In genomic region chr11:74610068-74610467, GRCm38 (mm10) we compare ENCODE assay signal across 10 mouse cellular contexts. TPM values are rescaled to one million over a fixed set of nuclear protein-coding genes. Genes with fewer than 3 reads are reported as not detected.
DNase-seq lines count a peak whose midpoint lies in the region; ATAC-seq and TF ChIP-seq lines count a peak whose summit lies in the region.
"Had no signal": no experiment of that assay in that cellular context is flagged by ENCODE, and none has a peak within 500 bp of the region (broad histone marks: within the 10 kb centered on the region; RNA-seq: fewer than 3 reads in every experiment).

No protein-coding gene starts in this region.

- H3K9me3 ChIP-seq in heart, embryonic 12.5 days (replicated peaks) = no peaks in the 10 kb centered on the region
- no peaks in the 10 kb centered on the region for H3K9me3 ChIP-seq in E14TG2a.4 (ENCODE audit: low read length)
- H3K9me3 ChIP-seq in embryonic facial prominence, embryonic 14.5 days (ENCODE audit: control insufficient read depth, low read length) = no peaks in the 10 kb centered on the region
- H3K9me3 ChIP-seq in liver, embryonic 13.5 days (replicated peaks) = no peaks in the 10 kb centered on the region

- TF ChIP-seq CTCF in E14TG2a.4 (conservative IDR thresholded peaks at IDR 0.05; ENCODE audit: low read length) = no peak

- peaks cover 55% of the 10 kb centered on the region for H3K27me3 ChIP-seq in heart, embryonic 12.5 days (replicated peaks)
- H3K27me3 ChIP-seq in E14TG2a.4 (ENCODE audit: insufficient read depth, low read length) = peaks cover 3% of the 10 kb centered on the region; the same call in 1 of the 2 replicates
- H3K27me3 ChIP-seq in embryonic facial prominence, embryonic 14.5 days (replicated peaks; ENCODE audit: control insufficient read depth, insufficient read depth, low read length) = peaks cover 46% of the 10 kb centered on the region
- peaks cover 81% of the 10 kb centered on the region for H3K27me3 ChIP-seq in liver, embryonic 13.5 days

- no peak for DNase-seq in heart, postnatal 4 days
- no peak for DNase-seq in embryonic facial prominence, embryonic 14.5 days (ENCODE audit: low spot score)
- DNase-seq in liver, embryonic 13.5 days = no peak
- DNase-seq in urinary bladder, adult 18-20 months (ENCODE audit: low spot score in 2 of 2) = no peak
- no peak for DNase-seq in layer of hippocampus, postnatal 25 days (ENCODE audit: extremely low spot score in 1 of 2, low spot score in 1 of 2)
- DNase-seq: gastrocnemius, postnatal 14 days; kidney, postnatal 25 days had no signal

- H3K27ac ChIP-seq in heart, embryonic 12.5 days (ENCODE audit: poor library complexity, severe bottlenecking) = no peak overlapping the region
- no peak overlapping the region for H3K27ac ChIP-seq in embryonic facial prominence, embryonic 14.5 days (replicated peaks; ENCODE audit: low read depth, low read length)
- no peak overlapping the region for H3K27ac ChIP-seq in liver, embryonic 13.5 days

- H3K4me2 ChIP-seq in heart, embryonic 12.5 days = peak overlapping the region; percentile 88; the same call in 1 of the 2 replicates
- no peak overlapping the region for H3K4me2 ChIP-seq in embryonic facial prominence, embryonic 14.5 days (ENCODE audit: low read depth, low read length)
- peak overlapping the region; percentile 68; the same call in 1 of the 2 replicates for H3K4me2 ChIP-seq in liver, embryonic 13.5 days

- H3K4me3 ChIP-seq in heart, embryonic 12.5 days = no peak overlapping the region; the same call in 1 of the 2 replicates
- H3K4me3 ChIP-seq in E14TG2a.4 (replicated peaks; ENCODE audit: low read length) = peak overlapping the region; percentile 80
- peak overlapping the region; percentile 34 for H3K4me3 ChIP-seq in embryonic facial prominence, embryonic 14.5 days (ENCODE audit: low read depth, low read length)
- peak overlapping the region; percentile 53; the same call in 1 of the 2 replicates for H3K4me3 ChIP-seq in liver, embryonic 13.5 days (replicated peaks)

- WGBS in heart, embryonic 12.5 days = 25% methylated on average over 5 of the region's 5 CpGs
- WGBS in embryonic facial prominence, embryonic 14.5 days = 13% methylated on average over 5 of the region's 5 CpGs
- 39% methylated on average over 5 of the region's 5 CpGs for WGBS in liver, embryonic 13.5 days (ENCODE audit: insufficient replicate concordance)

- H3K9ac ChIP-seq in heart, embryonic 12.5 days = no peak overlapping the region
- no peak overlapping the region for H3K9ac ChIP-seq in embryonic facial prominence, embryonic 14.5 days (ENCODE audit: low read depth, low read length)
- no peak overlapping the region for H3K9ac ChIP-seq in liver, embryonic 13.5 days

- H3K36me3 ChIP-seq in heart, embryonic 12.5 days = no peaks in the 10 kb centered on the region
- H3K36me3 ChIP-seq in E14TG2a.4 (ENCODE audit: insufficient read depth, low read length) = no peaks in the 10 kb centered on the region
- no peaks in the 10 kb centered on the region for H3K36me3 ChIP-seq in embryonic facial prominence, embryonic 14.5 days (ENCODE audit: control insufficient read depth, insufficient read depth, low read length)
- no peaks in the 10 kb centered on the region for H3K36me3 ChIP-seq in liver, embryonic 13.5 days

- peaks cover 15% of the 10 kb centered on the region for H3K4me1 ChIP-seq in heart, embryonic 12.5 days (replicated peaks)
- H3K4me1 ChIP-seq in E14TG2a.4 (replicated peaks; ENCODE audit: low read depth, low read length) = peaks cover 47% of the 10 kb centered on the region
- H3K4me1 ChIP-seq in embryonic facial prominence, embryonic 14.5 days (ENCODE audit: control insufficient read depth, insufficient read depth, low read length) = peaks cover 6% of the 10 kb centered on the region; the same call in 1 of the 2 replicates
- peaks cover 13% of the 10 kb centered on the region for H3K4me1 ChIP-seq in liver, embryonic 13.5 days (replicated peaks)

- ATAC-seq in heart, embryonic 12.5 days (ENCODE audit: insufficient number of reproducible peaks, low FRiP score) = no peak
- no peak for ATAC-seq in embryonic facial prominence, embryonic 14.5 days (ENCODE audit: low read depth)
- ATAC-seq in liver, embryonic 13.5 days (ENCODE audit: low read depth) = no peak
- no peak for ATAC-seq in erythroid progenitor cell, adult 5-6 weeks (replicated peaks; ENCODE audit: low FRiP score, poor library complexity, severe bottlenecking)

RNA-seq across cellular contexts. Expression of gene Rap1gap2, which starts 0.6 kb away (rescaled TPM):
- 9.1 and 9.3 TPM in 2 replicates for polyA plus RNA-seq in heart, embryonic 12.5 days (2016; fragmentation: Nextera tagmentation; extraction: Ambion mirVana)
- total RNA-seq in heart, postnatal 4 days (2021) = 10 to 100 TPM; 47.8 to 53.8 TPM
- polyA plus RNA-seq in embryonic facial prominence, embryonic 14.5 days (2014; fragmentation: Nextera tagmentation; extraction: Ambion mirVana) = 3.4 and 3.6 TPM in 2 replicates
- 0.77 and 0.82 TPM in 2 replicates for polyA plus RNA-seq in liver, embryonic 13.5 days (2015; fragmentation: Nextera tagmentation; extraction: Ambion mirVana)
- total RNA-seq in erythroid progenitor cell, adult 5-6 weeks (2015; ENCODE audit: low replicate concordance) = 1.3 and 3.6 TPM in 2 replicates
- 1.2 and 3.0 TPM in 2 replicates for total RNA-seq in erythroid progenitor cell, adult 5-6 weeks (2017; ENCODE audit: low replicate concordance)
- total RNA-seq in layer of hippocampus, postnatal 25 days (2021) = 100 to 1,000 TPM; 139 to 144 TPM

RNA-seq across cellular contexts. Expression of gene Ccdc92b, which starts 9.3 kb away (rescaled TPM):
- 3.5 and 4.0 TPM in 2 replicates for polyA plus RNA-seq in heart, embryonic 12.5 days (2016; fragmentation: Nextera tagmentation; extraction: Ambion mirVana)
- total RNA-seq in heart, postnatal 4 days (2021) = under 1 TPM; 0.60 to 0.72 TPM
- 0.54 and 0.62 TPM in 2 replicates for polyA plus RNA-seq in embryonic facial prominence, embryonic 14.5 days (2014; fragmentation: Nextera tagmentation; extraction: Ambion mirVana)
- 7.6 and 8.3 TPM in 2 replicates for polyA plus RNA-seq in liver, embryonic 13.5 days (2015; fragmentation: Nextera tagmentation; extraction: Ambion mirVana)
- 11.9 and 21.0 TPM in 2 replicates for total RNA-seq in erythroid progenitor cell, adult 5-6 weeks (2015; ENCODE audit: low replicate concordance)
- 9.5 and 14.0 TPM in 2 replicates for total RNA-seq in erythroid progenitor cell, adult 5-6 weeks (2017; ENCODE audit: low replicate concordance)
- total RNA-seq in layer of hippocampus, postnatal 25 days (2021) = 10 to 100 TPM; 21.9 to 22.6 TPM

RNA-seq across cellular contexts. Expression of gene Cluh, which starts 39.2 kb away (rescaled TPM):
- polyA plus RNA-seq in heart, embryonic 12.5 days (2016; fragmentation: Nextera tagmentation; extraction: Ambion mirVana) = 70.0 and 71.3 TPM in 2 replicates
- 100 to 1,000 TPM; 220 to 229 TPM for total RNA-seq in heart, postnatal 4 days (2021)
- polyA plus RNA-seq in embryonic facial prominence, embryonic 14.5 days (2014; fragmentation: Nextera tagmentation; extraction: Ambion mirVana) = 24.4 and 25.2 TPM in 2 replicates
- polyA plus RNA-seq in liver, embryonic 13.5 days (2015; fragmentation: Nextera tagmentation; extraction: Ambion mirVana) = 24.6 and 32.2 TPM in 2 replicates
- total RNA-seq in erythroid progenitor cell, adult 5-6 weeks (2015; ENCODE audit: low replicate concordance) = 4.7 and 5.4 TPM in 2 replicates
- total RNA-seq in erythroid progenitor cell, adult 5-6 weeks (2017; ENCODE audit: low replicate concordance) = 5.3 and 5.6 TPM in 2 replicates
- total RNA-seq in layer of hippocampus, postnatal 25 days (2021) = 10 to 100 TPM; 68.2 to 77.3 TPM

Comparison
In these comparisons a context has a peak if more than half of its experiments do, and no peak if none do; other contexts are left out.
1. RNA of gene Rap1gap2, which starts 0.6 kb away (total RNA-seq): 139 to 144 TPM in layer of hippocampus, postnatal 25 days and 47.8 to 53.8 TPM in heart, postnatal 4 days; 1.2 to 3.6 TPM in erythroid progenitor cell, adult 5-6 weeks; every median in the first group is over 10 times any median in the second.
2. RNA of gene Ccdc92b, which starts 9.3 kb away (total RNA-seq): 21.9 to 22.6 TPM in layer of hippocampus, postnatal 25 days and 9.5 to 21.0 TPM in erythroid progenitor cell, adult 5-6 weeks; 0.60 to 0.72 TPM in heart, postnatal 4 days; every median in the first group is over 4 times any median in the second.
3. RNA of gene Cluh, which starts 39.2 kb away (total RNA-seq): 220 to 229 TPM in heart, postnatal 4 days and 68.2 to 77.3 TPM in layer of hippocampus, postnatal 25 days; 4.7 to 5.6 TPM in erythroid progenitor cell, adult 5-6 weeks; every median in the first group is over 10 times any median in the second.